Mouse (Mus musculus) spleen, adult 2 months (tissue): ENCODE data around the gene Med31.

Experiments used
- CTCF ChIP-seq: fragments of 200-500 bp; IDR thresholded peaks from 2 replicates; pipeline ENCODE4 v1.5.1; 2011; ENCODE audit warnings: mild to moderate bottlenecking, inconsistent platforms; ENCODE audit not compliant: insufficient read depth, insufficient read length, insufficient replicate concordance; ENCODE audit errors: extremely low read depth
- POLR2A ChIP-seq: fragments of 200-500 bp; IDR thresholded peaks from 2 replicates; pipeline ENCODE4 v1.6.1; 2011; ENCODE audit warnings: low read depth, low read length, inconsistent platforms

- TF ChIP-seq CTCF: no peak
- no peak for TF ChIP-seq POLR2A
Observed at GRCm38 (mm10) chr11:72163198-72163597, 52.2 kb downstream of the Med31 start.
